Mouse (Mus musculus): ENCODE measurements around the gene Rngtt.
"Not testable (repeated sequence)": the region's sequence is repeated elsewhere in the genome, so short reads cannot be mapped to it uniquely, and the experiment has no call there.

Rngtt gene

GRCm38 (mm10) chr4:33309764-33310757 is at the start of gene Rngtt:
Rngtt (plus strand) TSS chr4:33310311.
- DNase-seq: peak; percentile 98 to 99

DNA sequence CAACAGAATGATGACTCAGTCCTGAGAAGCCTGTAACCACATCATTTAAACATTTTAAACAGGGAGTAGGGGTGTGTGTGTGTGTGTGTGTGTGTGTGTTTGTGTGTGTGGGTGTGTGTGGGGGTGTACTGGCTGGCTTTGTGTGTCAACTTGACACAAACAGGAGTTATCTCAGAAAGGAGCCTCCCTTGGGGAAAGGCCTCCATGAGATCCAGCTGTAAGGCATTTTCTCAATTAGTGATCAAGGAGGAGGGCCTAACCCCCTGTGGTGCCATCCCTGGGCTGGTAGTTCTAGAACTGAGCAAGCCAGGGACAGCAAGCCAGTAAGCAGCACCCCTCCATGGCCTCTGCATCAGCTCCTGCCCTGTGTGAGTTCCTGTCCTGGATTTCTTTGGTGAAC is 49.8 kb upstream of the Rngtt start:
- DNase-seq: no peak

DNA sequence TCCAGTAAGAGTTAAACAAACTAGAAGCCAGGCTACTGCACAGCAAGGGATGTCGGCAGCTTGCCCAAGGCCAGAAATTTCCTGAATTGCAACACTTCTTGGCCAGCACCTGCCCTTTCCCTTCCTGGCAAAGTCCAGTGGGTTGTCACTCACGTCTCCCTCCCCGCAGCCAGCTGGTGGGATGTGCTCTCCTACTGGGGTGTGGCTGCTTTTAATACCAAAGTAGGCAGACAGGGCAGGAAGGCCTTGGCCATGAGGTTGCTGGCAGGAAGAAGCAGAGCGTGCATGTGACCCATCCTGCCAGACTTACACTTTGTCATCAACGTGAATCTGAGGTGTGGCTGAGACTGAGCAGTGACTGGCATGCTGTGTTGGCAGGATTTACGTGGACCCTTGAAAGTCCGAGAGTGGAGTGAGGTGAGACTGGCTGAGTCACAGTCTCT is 48.8 kb upstream of the Rngtt start:
- DNase-seq: peak; percentile 97 to 98

DNA sequence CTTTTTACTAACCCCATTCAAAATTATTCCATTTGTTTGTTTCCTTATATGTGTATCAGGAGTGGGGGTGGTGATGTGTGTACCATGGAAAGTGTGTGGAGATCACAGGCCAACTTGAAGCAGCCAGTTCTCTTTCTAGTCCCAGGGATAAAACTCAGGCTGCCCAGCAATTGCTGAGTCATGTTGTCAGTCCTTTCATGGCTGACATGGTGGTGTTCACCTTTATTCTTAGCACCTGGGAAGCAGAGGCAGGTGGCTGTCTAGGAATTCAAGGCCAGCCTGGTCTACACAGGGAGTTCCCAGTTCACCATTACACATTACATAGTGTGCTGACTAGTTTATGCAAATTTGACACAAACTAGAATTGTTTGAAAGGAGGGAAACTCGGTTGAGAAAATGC is 47.2 kb upstream of the Rngtt start:
- DNase-seq: no peak

DNA sequence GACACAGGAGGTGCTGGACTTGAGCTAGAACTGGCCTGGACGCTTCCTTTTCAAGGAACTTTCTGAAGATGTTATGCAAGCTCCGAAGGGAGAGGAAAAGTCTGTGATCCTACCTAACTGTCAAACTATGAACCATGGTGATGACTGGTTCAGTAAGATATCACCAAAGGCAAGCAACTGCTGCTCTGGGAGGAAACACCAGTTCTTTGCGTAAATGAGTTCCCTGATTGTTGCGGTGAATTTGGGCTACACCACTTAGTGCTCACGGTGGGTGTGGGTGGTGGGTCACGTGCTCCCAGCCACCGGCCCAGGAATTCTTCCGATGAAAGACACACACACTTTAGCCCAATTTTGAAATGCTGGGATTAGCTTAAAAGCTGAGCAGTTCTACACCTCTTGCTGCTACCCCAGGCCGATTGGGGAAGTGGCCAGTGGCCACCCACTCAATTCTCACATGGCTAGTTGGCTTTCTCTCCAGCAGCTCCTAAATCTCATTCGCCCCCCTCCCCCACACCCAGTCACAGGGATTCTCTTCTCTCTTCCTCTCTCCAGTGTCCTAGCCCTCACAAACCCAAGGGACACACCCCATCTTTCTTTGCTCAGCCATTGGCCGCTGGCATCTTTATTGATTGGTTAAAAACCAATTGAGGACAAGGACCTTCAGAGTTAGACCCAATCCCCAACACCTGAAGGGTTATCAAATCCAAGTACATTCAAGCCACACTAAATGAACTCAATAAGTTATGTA is 45.0 kb upstream of the Rngtt start:
- no peak for DNase-seq

DNA sequence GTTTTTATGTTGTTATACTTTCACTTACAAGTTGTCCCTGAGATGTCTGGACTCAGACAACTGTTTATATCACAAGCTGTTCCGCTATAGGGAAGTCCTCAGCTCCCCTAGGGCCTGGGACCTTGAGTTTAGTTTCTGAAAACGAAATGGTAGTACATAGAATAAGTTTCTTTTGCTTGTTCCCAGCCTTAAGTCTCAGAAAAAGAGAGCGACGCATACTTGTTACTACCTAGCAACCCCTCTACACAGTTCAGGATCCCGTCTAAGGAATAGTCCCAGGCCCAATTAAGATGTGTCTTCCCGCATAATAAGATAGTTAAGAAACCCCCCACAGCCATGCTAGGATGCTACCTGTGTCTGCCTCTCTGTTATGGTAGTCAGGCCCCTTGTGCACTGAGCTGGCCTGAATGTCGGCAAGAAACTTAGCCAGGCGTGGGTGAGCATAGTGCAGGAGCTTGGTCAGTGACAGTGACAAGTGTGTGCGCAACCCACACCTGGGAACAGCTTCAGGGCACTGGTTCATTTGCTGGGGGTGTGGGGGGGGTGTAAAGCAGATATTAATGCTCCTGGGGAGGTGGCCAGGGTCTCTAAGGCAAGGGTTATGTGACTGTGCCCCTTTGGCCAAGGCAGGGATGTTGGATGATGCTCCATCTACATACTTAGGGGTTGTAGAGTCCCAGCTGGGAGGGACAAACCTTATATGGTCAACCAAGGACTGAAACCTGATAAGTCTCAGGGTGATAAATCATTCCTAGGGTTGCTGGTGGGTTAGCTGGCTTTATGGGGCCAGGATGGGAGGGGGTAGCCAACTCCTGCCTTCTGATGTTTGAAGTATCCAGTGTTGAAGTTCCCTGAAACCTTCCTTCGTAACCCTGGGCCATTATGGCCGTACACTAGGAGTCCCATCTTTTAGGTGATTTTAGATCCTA is 39.5 kb upstream of the Rngtt start:
- DNase-seq: no peak

GRCm38 (mm10) chr4:33273437-33273836 is 36.7 kb upstream of the Rngtt start:
- no peak for DNase-seq

DNA sequence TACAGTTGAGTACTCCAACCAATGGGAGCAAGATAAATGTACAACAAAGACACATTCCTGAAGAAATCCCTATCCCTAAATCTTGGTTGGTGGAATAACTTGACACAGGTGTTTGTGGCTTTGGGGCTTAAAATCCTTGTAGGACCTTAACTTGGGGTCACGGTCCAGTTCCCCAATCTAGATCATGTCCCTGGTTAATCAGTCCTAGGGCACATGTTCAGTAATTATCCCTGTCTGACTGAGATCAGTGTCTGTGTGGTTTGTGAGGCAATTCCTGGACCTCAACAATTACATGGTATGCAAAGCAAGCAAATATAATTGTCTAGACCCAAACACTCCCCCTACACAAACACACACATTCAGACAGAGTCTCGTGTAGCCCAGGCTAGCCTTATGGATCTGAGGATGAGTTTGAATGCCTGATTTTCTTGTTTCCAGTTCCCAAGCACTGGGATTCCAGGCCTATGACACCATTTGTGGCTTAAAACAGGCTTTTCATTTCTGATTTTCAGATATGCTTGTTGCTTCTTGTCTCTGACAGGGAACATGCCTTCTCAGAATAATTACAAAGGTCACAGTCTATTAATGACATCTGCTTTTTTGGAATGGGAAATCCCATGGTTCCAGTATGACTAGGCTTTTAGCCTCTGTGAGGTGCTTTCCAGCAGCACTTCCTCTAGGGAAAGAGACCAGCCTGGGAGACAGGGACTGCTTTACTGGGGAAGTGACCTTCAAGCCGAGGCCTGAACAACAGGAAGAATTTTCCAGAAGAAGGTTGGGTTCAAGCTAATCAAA is 28.0 kb upstream of the Rngtt start:
- DNase-seq: peak in 1 of 2 experiments; percentile 50

DNA sequence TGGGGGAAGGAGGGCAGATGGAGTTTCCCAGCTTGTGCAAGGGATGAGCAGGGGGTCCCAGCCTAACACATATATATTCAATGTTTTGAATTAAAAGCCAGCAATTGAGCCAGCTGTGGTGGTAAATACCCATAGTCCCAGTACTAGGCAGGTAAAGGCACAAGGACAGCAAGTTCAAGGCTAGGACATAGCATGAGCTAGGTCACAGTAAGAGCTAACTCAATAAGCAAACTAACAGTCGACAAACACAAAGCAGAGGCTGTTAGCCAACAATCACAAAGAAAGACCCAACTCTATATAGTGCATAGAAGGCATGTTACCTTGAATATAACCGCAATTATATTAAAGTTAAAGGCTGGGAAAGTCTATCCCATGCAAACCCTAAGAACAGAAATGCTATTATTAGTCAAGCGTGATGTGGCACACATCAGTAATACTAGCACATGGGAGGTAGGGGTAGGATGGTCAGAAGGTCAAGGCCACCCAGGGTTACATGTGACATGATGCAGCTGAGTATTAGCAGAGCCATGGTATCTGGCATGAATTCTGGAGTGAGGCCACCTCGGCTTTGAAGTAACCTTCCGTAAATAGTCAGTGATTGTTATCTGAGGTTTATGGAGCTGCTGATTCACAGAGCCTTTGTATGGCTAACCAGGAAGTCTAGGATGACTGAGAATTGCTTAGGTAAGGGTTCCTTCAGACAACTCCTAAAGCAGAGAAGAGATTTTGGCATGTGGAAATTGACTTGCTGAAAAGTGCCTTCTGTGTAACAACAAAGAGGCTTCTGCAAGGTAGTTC is 25.8 kb upstream of the Rngtt start:
- DNase-seq: no peak

- peak; percentile 37 to 66 for DNase-seq
Observed at GRCm38 (mm10) chr4:33285448-33285847, 24.7 kb upstream of the Rngtt start.

DNA sequence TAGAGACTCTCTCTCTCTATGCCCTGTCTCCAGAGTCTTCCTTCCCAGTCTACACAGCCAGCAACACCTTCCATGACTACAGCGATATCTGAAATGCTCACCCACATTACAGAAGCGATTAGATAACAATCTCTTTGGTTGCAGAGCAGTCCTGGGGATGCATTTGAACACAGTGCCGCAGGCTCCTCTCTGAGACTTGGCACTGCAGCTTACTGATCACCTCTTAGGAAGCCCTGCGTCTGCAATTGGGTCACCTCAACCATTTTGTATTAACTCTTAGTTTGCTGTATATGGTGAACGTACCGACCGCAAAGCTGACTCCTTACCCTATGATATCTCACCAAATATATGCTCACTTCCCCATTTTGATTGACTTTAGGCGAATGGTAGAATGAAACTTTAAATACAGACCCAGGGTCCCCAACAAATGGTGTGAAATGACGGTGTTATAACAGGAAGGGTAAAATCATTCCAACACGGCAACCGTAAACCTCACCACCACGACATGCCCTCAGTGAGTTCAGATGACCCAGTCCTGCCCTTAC is 20.9 kb upstream of the Rngtt start:
- DNase-seq: no peak

DNA sequence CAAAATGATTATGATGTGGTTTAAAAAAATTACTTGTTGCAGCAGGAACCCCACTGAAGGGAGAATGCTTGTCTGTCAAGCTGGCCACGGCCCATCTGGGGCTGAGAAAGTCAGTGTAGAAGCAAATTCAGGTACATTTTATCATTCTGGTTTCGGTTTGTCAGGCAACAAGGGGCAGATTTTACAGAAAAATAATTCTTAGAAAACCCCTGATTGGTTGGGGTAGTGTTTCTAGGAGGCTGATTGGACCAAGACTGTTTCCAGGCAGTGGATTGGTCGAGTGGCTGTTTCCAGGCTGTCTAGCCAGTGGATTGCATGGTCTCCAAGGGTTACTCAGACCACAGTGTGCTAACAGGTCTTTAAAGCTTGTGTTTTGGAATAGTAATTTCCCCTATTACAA is 20.1 kb upstream of the Rngtt start, which contains the start of gene Pnrc1:
Gene Pnrc1, minus strand, starts transcription at position 162 of the 400 bp plus-strand sequence.
- peak; percentile 31 to 58 for DNase-seq

- no peak for DNase-seq
Observed at GRCm38 (mm10) chr4:33290878-33291277, 19.2 kb upstream of the Rngtt start.

GRCm38 (mm10) chr4:33292409-33293370 is 17.4 kb upstream of the Rngtt start:
- peak; percentile 56 to 79 for DNase-seq

DNA sequence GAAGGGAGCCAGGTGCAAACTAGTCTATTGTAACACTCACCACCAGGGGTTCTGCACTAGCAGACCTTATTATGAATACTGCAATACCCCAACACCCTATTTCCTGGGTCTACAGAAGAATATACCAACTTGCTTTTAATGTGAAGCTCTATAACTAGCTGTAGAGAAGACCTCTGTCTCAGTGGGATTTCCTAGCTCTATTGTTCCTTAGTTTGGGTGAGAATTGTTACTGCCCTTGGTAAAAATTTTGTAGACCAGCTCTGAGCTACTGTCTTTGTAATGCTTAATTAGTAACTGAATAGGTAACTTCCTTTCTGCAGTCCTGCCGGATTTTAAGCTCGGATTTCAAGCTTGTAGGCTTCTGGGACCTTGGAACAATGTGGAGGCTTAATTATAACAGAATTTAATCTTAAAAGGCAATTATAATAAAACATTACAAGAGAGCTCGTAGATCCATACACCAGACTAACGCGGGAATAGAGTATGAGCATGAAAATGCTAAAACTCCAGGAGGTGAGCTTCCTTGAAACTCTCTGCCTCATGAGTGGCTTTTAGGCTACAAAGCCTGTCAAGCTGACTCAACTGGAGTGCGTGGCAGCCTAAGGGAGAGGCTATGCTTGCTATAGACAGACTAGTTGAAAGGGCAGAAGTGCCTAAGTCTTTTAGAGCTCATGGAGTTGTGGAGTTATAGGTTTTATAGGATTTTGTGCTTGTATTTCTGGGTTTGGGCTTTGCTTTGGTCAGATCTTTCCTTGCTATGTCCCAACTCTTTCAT is 9.0 kb upstream of the Rngtt start:
- DNase-seq: not testable (repeated sequence)

DNA sequence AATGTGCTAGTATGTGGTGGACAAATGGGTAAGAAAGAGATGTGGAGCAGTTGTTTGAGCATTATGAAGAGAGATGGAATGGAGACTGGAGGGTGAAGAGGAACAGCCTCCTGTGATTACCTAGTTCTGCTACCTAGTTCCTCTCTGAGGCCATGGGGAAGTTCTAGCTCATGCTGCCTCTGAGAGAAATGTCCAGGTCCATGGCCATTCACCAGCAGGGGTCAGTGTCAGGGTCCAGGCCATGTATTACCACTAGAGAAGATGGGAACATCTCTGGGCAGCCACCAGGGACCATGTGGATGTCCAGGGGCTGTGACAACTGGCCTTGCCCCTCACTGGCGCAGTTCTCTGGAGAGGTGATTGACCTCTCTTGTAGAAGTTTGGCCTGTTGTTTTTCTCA is 7.1 kb upstream of the Rngtt start:
- no peak for DNase-seq

DNA sequence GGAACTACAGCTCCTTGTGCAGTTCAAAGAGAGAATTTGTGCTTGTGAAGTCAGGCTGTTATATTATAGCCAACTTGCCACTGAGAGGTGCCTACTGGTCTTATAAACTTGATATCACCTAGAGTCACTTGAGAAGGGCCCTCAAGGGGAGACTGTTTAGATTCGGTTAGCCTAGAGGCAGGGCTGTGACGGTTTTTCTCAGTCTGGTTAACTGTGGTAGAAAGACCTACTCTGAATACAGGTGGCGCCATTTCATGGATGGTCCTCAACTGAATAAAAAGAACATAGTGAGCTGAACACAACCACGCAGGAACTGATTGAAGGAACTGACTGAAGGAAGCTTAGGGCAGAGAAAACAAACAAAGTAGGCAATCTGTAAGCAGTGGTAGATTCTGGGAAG is 3.0 kb upstream of the Rngtt start:
- no peak for DNase-seq

DNA sequence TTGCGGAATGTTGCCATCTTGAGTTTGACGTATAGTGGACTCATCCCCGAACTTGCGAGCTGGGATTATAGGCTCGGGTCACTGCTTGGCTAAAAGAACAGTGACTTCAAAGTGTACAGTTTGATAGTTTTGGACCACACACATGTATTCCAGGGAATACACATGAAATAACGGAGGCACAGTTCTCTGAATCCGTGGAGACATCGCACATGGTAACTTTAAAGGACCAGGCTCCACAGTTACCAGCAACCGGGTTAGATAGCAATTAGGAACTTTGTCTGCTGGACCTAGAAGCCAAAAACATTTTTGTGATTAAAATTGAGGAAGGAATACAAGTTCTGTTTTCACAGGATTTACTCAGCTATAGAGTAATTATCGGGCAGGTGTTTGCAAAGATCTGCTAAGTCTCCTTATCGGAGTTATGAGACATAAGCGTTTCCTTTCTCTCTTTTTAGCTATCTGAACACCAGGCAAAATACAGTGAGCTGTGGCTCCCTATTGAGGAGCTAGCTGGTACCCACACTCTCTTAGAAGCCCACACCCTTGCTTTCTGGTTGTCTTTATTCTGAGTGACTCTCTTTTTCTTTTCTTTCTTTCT is 828 bp downstream of the Rngtt start:
- DNase-seq: no peak

All from kidney, postnatal 25 days (tissue).